Mouse (Mus musculus) spleen, postnatal 4 days (tissue): Measurements from ENCODE around the gene Rpgr.

Experiments
- DNase-seq, 2 experiments: peaks; one replicate each; pipeline ENCODE4 v3.0.0; 2022; ENCODE audit warnings: low spot score in 2 of 2

Gene Rpgr

DNA sequence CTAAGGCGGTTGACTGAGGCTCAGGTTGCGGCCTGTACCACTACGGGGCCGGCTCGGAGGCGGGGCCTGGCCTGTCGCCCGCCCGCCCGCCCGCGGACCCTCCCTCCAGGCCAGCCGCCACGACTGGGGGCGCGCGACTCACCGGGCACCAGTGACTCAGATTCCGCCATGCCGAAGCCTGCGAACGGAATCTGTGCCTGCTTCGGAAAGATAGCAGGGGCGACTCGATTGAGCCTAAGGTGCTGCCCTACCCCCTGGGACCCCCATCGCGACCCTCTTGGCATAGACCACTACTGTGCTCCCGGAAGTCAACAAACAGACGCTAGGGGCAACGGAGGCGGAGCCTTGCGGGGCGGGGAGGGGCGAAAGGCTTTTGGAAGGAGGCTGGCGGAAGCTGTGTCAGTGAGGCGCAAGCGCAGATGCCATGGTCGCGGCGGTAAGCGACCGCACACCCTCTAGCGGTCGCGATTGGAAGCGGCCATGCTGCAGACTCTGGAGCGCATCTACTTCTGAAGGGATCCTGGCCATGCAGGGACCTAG is at the start of gene Rpgr:
Gene Rpgr (minus strand): TSS at position 511 of the 540 bp plus-strand sequence.
- peak; percentile 86 to 91 for DNase-seq

DNA sequence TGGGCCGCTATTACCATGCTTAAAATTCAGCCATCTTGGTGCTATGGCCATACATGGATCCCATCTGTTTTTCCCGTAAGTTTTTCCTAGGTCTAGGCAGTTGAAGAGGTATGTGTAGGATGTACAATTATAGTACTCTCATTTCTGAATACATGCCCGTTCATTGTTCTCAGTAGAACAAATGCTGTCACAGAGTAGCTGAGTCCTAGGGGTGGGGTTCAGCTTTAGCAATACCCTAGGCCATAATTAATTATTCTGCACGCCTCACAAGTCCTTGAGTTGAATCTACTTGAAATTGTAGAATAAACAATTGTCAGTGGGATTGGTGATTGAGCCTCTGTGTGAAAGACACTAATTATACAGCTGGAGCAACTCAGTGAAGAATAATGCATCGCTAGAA is 41.5 kb upstream of the Rpgr start:
- DNase-seq = no peak

DNA sequence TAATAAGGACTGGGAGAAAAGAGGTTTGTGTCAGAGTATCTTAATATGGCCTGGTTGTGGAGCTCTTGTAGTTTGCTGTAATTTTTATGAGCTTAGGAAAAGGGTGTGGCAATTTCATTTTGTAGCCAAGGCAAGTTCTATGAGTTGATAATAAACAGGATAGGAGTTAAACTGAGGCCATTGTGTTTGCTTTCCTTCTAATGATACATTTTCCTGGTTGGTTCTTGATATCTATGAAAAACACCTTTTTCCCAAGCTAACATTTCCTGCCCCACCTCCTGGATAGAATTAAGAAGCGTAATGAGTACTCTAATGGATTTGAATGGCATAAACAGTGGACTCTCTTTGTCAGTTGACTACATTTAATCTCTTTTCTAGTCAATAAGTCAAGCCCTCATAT is 41.1 kb upstream of the Rpgr start:
- DNase-seq = no peak

DNA sequence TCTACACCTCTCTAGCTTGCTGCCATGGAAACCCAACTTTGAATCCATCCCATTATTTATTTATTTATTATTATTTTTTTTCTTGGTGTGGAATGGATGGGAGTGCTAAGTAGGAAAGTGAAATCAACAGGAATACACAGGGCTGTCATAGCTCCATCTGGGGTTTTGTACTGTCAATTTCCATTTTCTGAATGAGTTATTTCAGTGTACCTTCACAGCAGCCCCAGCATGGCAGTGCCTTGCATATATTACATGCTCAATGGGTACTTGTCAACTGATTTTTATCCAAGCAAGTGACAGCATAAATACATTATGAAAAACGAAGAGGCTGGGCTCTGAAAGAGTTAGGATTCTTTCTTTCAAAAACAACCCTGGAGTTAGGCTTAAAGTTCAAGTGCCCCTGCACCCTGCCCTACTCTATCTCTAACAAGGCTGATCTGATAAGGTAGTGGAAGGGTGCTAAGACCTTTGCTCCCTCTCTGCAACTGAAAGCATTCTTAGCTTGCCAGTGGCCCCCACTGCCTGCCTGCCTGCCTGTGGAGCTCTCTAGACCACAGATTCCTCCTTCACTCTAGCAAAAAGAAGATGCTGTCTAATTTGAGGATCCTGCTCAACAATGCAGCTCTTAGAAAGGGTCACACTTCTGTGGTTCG is 35.3 kb upstream of the Rpgr start, which contains the start of gene Otc:
Gene Otc (plus strand): TSS at position 454 of the 653 bp plus-strand sequence.
- DNase-seq = no peak

DNA sequence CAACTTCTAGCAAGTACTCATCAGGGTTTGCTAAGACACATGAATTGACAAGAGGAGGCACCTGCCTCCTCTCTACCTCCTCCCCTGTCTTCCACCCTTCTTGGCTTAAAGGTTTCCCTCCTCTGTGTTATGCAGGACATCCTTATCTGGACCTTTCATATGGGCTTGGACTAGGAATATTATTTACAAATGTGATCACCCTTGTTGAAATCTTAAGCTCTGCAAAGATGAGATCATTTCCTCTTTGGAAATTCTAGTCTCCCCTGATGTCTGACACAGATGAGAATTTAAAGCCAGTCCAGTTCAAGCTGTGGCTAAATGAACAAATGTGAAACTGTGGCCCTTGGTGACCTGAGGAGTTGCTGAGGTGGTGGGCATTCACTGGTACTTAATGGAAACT is 34.6 kb upstream of the Rpgr start:
- no peak for DNase-seq

DNA sequence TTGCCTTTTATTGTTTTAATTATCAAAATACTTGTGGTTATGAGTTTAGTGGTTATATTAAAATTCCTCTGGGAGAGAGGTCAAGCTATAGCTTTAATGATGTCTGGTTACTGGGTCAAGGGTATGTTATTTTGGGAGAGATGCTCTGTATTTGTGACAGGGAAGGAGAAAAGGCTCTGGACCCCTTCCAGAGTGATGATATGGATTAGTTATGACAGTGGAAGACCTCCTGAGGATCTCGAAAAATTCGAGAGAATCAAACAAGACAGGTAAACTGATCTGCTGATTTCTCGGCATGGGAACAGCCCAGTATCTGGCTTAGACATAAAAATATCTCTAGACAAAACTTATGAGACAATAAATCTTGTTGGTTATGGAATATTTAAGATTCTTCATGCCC is 27.2 kb upstream of the Rpgr start:
- DNase-seq = no peak

DNA sequence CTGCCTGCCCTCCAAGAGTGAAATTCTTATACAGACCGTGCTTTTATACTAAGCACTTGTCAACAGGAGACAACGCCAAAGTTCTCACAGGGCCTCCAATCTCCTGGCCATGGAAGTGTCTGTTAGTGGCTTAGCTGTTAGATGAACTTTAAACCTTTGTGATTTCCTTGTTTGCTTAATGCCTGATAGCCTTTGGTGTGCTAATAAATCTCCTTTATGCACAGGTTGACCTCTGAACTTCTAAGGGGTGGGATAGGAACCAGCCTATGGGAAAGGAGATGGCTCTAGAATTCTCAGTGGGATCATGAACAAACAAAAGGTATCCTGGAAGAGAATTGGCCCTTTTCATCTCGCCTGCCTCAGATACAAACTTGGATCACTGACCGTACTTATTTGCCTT is 22.8 kb upstream of the Rpgr start:
- no peak for DNase-seq

DNA sequence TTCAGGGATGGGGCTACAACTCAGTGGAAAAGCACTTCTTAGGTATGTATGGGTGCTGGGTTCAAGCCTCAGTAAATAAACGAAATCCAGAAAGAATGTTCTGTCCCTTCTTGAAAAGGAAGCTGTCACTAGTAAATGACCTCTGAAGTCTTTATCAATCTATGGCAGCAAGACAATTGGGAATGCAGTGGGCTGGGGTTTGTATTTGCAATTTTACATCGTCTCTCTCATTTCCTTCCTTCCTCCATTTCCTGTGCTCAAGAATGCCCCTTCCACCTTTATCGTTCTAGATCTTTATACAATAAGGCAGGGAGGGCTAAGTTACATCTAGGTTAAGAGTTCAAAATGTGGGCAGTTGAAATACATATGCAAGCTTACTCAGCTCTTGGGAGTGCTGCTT is 17.9 kb upstream of the Rpgr start:
- no peak for DNase-seq

DNA sequence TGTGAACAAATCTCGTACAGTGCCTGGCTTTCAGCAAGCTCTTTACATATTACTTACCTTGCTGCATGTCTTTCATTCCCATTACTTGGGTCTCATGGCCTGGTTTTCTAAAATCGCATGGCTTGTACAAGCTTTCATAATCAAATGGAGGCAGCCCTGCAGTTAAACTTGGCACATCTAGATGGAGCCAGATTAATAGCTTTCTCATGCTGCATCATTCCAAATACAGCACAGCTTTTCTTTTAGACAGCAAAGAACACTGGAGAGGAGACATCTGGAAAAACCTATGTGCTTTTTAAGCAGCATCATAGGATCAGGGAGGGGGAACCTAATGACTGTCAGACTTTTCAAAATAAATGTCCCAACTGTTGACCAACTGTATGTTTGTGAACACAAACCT is 16.3 kb upstream of the Rpgr start:
- no peak for DNase-seq

DNA sequence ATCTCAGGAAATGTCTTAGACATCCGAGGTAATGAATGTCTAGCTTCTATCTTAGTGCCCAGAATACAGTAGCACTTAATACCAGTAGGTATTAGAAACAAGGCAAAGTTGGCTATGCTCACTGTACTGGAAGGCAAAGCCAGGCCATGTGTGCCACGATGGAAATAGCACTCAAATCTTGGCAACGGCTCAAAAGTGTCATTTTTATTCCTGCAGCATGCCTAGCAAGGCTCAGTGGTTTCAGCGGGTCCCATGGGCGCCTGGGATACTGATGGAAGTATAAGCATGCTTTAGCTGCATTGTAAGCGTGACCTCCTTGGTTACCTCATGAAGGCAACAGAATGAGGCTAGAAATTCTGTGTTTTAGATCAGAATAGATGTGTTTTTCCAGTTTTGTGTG is 2.6 kb upstream of the Rpgr start:
- no peak for DNase-seq

DNA sequence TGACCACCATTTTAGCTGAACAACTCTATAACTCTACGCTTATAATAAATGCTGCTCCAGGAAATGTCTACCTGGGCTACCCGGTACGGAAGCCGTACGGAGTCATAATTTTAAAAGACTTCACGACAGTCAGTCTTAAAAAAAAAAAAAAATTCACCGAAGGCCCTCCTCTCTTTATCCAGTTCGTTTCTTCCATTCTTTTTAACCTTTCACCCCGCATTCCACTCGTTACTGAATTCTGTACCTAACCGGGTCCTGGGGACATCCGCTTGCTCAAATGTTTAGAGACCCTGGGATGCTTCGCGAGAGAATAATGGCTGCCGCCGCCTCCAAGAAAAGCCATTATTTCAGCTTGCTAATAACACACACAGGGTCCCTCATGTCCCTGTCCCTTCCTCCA is 748 bp downstream of the Rpgr start:
- DNase-seq = no peak

DNA sequence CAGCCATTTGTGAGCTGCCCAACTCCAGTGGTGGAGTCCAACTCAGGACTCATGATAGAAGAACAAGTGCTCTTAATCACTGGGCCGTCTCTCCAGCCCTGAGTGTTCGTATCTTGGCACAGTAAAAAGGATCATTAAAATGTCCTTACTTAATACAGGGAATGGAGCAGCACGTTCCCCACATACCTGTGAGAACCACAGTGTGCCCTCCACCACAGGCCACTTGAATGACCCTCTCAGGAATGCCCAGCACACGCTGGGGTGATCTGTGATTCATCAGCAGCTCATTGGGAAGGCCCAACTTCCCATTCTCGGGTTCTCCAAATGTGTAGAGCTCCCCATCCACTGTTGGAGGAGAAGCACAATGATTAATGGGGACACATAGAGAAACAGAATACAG is 10.8 kb downstream of the Rpgr start:
- no peak for DNase-seq

DNA sequence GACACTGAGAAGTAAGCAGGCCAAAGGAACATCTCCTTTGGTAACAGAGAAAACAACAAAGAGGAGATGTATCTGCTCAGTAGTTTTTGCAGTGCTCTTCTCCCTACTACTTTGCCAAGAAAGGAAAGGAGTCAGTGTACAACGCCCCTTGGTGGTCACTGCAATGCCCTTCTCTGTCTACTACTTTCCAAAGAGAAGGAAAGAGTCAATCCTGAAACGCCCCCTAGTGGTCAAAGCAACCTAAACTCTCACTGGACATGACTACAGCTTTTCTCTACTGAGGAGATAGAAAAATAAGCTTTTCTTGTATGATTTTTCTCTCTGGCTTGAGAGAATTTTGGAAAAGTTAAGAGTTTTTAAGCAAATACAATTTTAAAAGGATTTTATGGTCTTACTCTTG is 15.4 kb downstream of the Rpgr start:
- DNase-seq = peak; percentile 16 to 67

DNA sequence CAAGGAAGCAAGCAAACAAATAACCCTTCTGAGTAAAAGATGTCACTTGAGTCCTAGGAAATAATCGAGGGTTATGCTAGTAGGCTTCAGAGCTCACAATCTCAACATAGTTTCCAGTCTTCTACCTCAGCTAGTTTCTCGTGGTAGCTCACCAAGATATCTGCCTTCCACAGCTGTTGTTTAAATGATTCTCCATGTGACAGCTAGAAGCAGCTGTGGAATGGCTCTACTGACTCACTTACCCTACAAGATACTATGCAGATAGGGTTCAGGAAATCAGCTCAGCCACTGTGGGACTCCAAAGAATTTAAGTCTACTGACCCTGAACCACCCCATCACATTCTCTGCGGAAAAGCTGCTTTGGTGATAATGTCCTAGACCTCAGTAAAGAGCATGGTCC is 64.3 kb downstream of the Rpgr start:
- no peak for DNase-seq

DNA sequence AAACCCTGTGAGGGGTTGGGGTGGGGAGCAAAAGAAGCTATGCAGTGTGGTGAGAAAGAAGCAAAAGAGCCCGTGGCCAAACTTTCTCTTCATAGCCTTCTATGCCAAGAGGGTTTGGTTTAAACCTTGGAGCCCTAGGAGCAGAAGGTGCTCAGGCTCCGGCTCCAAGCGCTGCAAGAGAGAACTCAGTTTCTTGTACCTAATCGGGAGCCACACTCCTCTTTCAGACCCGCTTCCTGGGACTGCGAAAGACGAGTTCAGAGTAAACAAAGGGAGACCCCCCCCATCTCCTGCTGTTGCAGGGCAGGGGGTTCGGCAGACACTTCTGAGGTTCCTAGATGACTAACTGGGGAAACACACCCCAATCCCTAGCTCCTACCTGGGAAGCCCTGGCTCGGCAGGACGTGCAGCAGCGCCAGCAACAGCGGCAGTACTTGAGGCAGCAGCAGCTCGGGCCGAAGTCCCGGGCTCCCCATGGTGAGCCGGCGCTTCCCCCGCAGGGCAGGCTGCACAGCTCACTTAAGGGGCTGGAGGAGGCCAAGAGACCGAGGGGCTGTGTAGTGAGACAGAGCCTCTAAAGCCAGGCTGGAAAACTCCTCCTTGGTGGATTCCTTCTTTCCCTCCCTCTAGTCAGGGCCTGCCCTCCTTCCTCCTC is 99.5 kb downstream of the Rpgr start, which contains the start of gene Srpx:
Gene Srpx (minus strand): TSS at position 645 of the 655 bp plus-strand sequence.
- DNase-seq = no peak

DNA sequence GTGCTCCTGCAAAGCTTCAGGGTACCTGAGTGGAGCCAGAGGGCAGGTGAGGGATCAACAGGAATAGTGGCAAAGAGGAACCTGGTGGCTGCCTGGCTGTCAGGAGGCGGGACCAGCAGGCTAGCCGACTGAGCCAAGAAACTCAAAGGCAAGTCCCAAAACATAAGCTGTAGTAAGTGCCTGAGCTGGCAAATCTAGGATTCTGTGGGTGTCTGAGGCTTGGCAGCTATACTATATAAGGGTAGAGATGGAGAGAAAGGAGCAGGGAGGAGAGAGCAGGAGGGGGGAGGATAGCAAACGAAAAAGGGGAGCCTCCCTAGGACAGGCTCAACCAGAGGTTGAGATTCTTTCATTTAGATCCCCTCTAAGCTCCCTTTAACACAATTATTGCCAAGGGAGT is 100.9 kb downstream of the Rpgr start:
- no peak for DNase-seq

DNA sequence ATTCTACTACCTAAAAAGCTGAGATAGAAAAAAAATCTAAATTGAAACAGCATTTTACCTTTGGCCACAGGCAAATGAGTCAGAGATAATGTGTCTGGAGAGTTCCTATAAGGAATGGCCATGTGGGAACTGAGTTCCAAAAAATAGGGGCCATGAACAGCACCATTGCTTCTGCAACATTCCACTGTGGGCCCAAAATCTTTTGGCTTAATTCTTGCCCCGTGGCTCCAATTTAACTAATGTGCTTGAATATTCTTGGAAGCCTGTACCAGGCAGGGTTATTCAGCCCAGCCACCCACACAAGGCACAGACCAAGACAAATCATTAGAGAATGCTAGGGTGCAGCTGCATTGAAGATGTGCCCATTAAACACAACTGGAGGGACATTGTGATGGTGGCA is 106.0 kb downstream of the Rpgr start:
- DNase-seq = no peak

DNA sequence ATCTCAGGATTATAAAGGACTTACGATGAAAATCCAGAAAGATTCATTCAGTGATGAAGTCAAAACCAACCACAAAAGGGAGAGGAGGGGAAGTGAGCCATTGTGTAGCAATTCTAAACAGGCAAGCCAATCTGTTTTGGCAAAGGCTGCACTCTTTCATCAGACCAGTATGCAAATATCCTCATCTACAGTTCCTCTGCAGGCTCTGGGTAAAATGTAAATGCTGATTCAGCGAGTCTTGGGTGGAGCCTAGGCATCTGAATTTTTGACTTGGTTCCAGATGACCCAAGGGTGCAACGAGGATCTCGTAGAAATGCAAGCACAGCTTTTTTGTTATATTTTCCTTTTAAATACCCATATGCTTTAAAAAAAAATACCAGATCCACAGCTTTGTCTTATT is 108.2 kb downstream of the Rpgr start:
- no peak for DNase-seq

DNA sequence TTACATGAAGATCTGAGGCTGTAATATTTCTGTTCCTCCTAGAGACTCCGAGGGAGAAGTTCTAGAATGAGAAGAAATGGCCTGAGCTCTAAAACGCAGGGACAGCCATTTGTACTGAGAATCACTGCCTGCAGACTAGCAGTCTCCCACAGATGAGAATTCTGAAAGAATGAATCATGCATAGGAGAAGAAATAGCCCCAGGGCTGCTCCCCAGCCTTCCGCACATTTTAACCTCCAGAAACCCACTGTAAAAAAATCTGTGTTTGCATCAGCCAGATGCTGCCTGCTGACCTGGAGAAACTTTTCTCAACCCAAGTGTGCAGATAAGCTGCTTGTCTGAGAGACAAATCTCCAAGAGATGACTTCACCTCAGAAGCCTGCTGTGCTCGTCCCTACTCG is 111.2 kb downstream of the Rpgr start:
- no peak for DNase-seq

DNA sequence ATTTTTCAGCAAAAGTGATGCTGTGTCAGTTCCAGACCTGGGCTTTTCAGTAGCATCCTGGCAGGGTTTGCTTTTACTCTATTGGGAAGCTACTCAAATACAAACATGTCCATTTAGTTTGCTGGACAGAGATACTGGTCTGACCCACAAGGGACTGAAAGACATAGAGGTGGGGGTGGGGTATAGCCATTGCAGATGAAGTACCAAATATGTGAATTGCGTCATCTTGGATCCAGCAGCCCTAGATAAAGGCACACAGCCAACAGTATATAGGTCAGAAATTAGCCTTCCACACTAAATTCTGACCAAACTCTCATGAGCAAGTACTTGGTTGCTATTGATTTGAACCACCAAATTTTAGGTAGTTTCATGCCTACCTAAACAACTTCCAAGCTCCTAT is 114.0 kb downstream of the Rpgr start:
- DNase-seq = no peak

DNA sequence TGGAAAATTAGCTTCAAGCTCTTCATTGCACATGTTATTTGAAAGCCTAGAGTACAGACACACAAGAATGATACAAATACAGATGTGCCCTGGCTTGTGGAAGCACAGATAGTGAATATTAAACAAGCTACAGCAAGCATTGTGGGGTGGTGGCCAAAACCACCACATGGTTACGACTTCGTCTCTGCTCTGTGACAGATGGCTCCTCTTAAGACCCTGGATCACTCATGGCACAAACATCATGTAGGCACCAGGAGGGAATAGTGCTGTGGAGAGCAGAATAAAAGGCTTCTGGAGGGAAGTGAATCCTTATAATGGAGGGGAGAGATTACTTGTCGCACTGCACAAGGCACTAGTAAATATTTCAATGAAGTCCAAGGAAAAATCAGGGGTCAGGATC is 120.9 kb downstream of the Rpgr start:
- no peak for DNase-seq

DNA sequence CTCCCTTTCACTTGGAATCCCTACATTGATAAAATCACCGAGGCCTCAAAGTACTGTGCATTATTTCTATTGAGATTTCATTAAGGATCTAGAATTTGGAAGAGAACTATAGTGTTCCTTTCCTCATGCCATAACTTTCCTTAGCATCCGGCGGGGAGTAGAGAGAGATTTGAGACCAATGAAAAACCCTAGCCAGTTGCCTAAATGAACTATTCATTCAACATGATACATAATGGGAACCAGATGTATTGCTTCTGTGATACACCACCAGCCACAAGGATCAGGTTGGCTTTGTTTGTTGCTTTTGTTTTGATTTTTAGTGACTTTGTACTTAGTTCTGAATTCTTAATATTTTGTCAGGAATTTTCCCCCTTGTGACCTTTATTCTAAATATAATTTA is 136.3 kb downstream of the Rpgr start:
- DNase-seq = no peak

DNA sequence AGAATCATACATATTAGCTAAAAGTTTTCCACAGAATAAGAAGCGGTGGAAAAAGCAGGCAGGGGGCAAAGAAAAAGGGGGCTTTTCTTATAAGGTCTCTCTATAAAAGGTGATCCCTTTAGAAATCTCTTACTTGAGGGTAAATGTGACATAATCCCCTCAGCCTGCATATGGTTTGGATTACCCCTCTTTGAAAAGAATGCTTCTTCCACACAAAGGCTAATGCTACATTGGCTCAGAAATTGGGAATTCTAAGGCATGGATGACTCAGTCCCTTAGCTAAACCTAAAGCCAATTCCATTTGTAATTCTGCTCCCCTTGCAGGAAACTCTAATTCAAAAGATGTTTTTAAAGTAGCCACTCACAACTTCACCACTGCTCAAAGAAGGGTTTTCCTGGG is 136.7 kb downstream of the Rpgr start:
- DNase-seq = no peak

DNA sequence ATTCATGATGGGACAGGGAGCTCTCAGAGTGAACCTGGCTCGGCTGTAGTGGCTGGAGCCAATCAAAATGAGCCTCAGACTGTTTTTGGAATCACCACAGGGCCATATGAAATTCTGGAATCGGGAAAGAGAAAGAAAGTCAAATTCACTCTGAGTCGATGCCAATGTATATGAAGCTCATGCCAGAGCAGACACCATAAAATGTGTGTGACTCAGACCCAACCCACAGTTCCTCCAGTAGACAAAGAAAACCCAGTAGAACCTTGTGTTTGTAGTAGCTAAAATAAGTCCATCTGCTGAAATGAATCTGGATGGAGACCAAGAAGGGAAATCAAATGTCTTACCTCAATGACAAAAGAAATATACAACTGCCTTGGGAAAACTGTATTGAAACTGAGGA is 142.8 kb downstream of the Rpgr start:
- no peak for DNase-seq
